Mouse (Mus musculus) liver, embryonic 18 days (tissue): ENCODE data around the gene Fzr1. TPM values are rescaled to one million over a fixed set of nuclear protein-coding genes. Genes with fewer than 3 reads are reported as not detected.

ENCODE experiments used
- polyA plus RNA-seq: library from polyadenylated mRNA; depleted of rRNA; stranded (reverse); fragments of >200 nt; gene quantifications from 2 replicates; pipeline ENCODE4 v1.2.3, GENCODE M21; 2012; rRNA removed

Gene Fzr1
- polyA plus RNA-seq = 54.1 and 61.6 TPM in 2 replicates

GRCm38 (mm10) chr10:81377793-81378552 is at the start of gene Fzr1:
TSS of gene Fzr1 (minus strand) at chr10:81378516.

GRCm38 (mm10) chr10:81392781-81393185 is 14.5 kb upstream of the Fzr1 start, which contains the start of gene Smim24:
TSS of gene Smim24 (plus strand) at chr10:81393051.

GRCm38 (mm10) chr10:81388505-81389055 is 10.3 kb upstream of the Fzr1 start, which contains the start of gene Gm48552:
TSS of gene Gm48552 (plus strand) at chr10:81389005.

GRCm38 (mm10) chr10:81383802-81384604 is 5.7 kb upstream of the Fzr1 start, which contains the start of the genes Dohh and Gm48551:
TSS of gene Dohh (plus strand) at chr10:81384428.
TSS of gene Gm48551 (plus strand) at chr10:81384466.

GRCm38 (mm10) chr10:81365672-81366476 is 12.4 kb downstream of the Fzr1 start, which contains the start of gene 4930404N11Rik:
TSS of gene 4930404N11Rik (minus strand) at chr10:81365816.

GRCm38 (mm10) chr10:81356991-81357844 is 21.1 kb downstream of the Fzr1 start, which contains the start of gene Mfsd12:
TSS of gene Mfsd12 (plus strand) at chr10:81357491.

GRCm38 (mm10) chr10:81350351-81351063 is 27.8 kb downstream of the Fzr1 start, which contains the start of gene Hmg20b:
TSS of gene Hmg20b (minus strand) at chr10:81350480.

GRCm38 (mm10) chr10:81342686-81343505 is 35.4 kb downstream of the Fzr1 start, which contains the start of gene Gipc3:
TSS of gene Gipc3 (minus strand) at chr10:81343266.

GRCm38 (mm10) chr10:81328386-81328785 is 49.9 kb downstream of the Fzr1 start, which contains the start of gene Tbxa2r:
TSS of gene Tbxa2r (plus strand) at chr10:81328731.

GRCm38 (mm10) chr10:81320550-81321347 is 57.6 kb downstream of the Fzr1 start, which contains the start of gene Cactin:
TSS of gene Cactin (plus strand) at chr10:81321103.

Other genes with a start within 250 kb of the Fzr1 start
- 8.5 and 8.6 TPM in 2 replicates for gene Zbtb7a, start 243.3 kb downstream of the Fzr1 start, polyA plus RNA-seq
- 10.3 and 12.9 TPM in 2 replicates for gene Pias4, start 210.6 kb downstream of the Fzr1 start, polyA plus RNA-seq
- 583 and 691 TPM in 2 replicates for gene Eef2, start 201.9 kb downstream of the Fzr1 start, polyA plus RNA-seq
- gene Dapk3, start 195.5 kb downstream of the Fzr1 start, polyA plus RNA-seq = 16.9 and 18.2 TPM in 2 replicates
- gene 4930442H23Rik, start 194.7 kb downstream of the Fzr1 start, polyA plus RNA-seq = not detected in 2 replicates
- gene Nmrk2, start 176.5 kb downstream of the Fzr1 start, polyA plus RNA-seq = not detected in 2 replicates
- 0.01 TPM in 1 of 2 replicates, not detected in the other for gene Atcay, start 147.7 kb downstream of the Fzr1 start, polyA plus RNA-seq
- 1.9 and 2.1 TPM in 2 replicates for gene Zfr2, start 145.4 kb downstream of the Fzr1 start, polyA plus RNA-seq
- gene Matk, start 125.6 kb downstream of the Fzr1 start, polyA plus RNA-seq = 1.4 and 1.9 TPM in 2 replicates
- 44.6 and 45.1 TPM in 2 replicates for gene Mrpl54, start 111.6 kb downstream of the Fzr1 start, polyA plus RNA-seq
- gene Apba3, start 111.6 kb downstream of the Fzr1 start, polyA plus RNA-seq = 23.2 and 24.9 TPM in 2 replicates
- gene Tjp3, start 86.9 kb downstream of the Fzr1 start, polyA plus RNA-seq = 0.88 and 1.1 TPM in 2 replicates
- gene Pip5k1c, start 85.6 kb downstream of the Fzr1 start, polyA plus RNA-seq = 10.3 and 11.9 TPM in 2 replicates
- 12.9 and 13.4 TPM in 2 replicates for gene Cactin, start 57.4 kb downstream of the Fzr1 start, polyA plus RNA-seq
- gene Tbxa2r, start 49.8 kb downstream of the Fzr1 start, polyA plus RNA-seq = 3.1 and 3.4 TPM in 2 replicates
- 0.02 TPM in 2 replicates for gene Gipc3, start 35.2 kb downstream of the Fzr1 start, polyA plus RNA-seq
- gene Hmg20b, start 28.0 kb downstream of the Fzr1 start, polyA plus RNA-seq = 24.1 and 27.6 TPM in 2 replicates
- gene Mfsd12, start 21.0 kb downstream of the Fzr1 start, polyA plus RNA-seq = 8.7 and 8.9 TPM in 2 replicates
- 0.39 and 1.0 TPM in 2 replicates for gene 4930404N11Rik, start 12.7 kb downstream of the Fzr1 start, polyA plus RNA-seq
- 27.6 and 28.9 TPM in 2 replicates for gene Dohh, start 5.9 kb upstream of the Fzr1 start, polyA plus RNA-seq
- 0.58 and 0.75 TPM in 2 replicates for gene Gm48551, start 6.0 kb upstream of the Fzr1 start, polyA plus RNA-seq
- gene Gm48552, start 10.5 kb upstream of the Fzr1 start, polyA plus RNA-seq = 0.64 and 0.82 TPM in 2 replicates
- 2.6 and 3.4 TPM in 2 replicates for gene Smim24, start 14.5 kb upstream of the Fzr1 start, polyA plus RNA-seq
- 1.7 and 1.9 TPM in 2 replicates for gene Nfic, start 77.1 kb upstream of the Fzr1 start, polyA plus RNA-seq
- 0.02 and 0.06 TPM in 2 replicates for gene Celf5, start 104.2 kb upstream of the Fzr1 start, polyA plus RNA-seq
- gene Ncln, start 117.9 kb upstream of the Fzr1 start, polyA plus RNA-seq = 65.7 and 83.5 TPM in 2 replicates
- gene S1pr4, start 121.6 kb upstream of the Fzr1 start, polyA plus RNA-seq = 5.4 and 5.7 TPM in 2 replicates
- gene Gna15, start 145.7 kb upstream of the Fzr1 start, polyA plus RNA-seq = 4.0 and 4.2 TPM in 2 replicates
- gene Gna11, start 166.7 kb upstream of the Fzr1 start, polyA plus RNA-seq = 20.3 and 23.1 TPM in 2 replicates
- gene Aes, start 181.0 kb upstream of the Fzr1 start, polyA plus RNA-seq = 179 and 189 TPM in 2 replicates
- gene Tle2, start 196.0 kb upstream of the Fzr1 start, polyA plus RNA-seq = 5.9 and 6.8 TPM in 2 replicates
- 4.9 and 5.2 TPM in 2 replicates for gene Tle6, start 222.6 kb upstream of the Fzr1 start, polyA plus RNA-seq
- gene BC025920, start 227.8 kb upstream of the Fzr1 start, polyA plus RNA-seq = 1.5 and 2.0 TPM in 2 replicates
- gene Sirt6, start 249.3 kb upstream of the Fzr1 start, polyA plus RNA-seq = 7.5 and 8.7 TPM in 2 replicates